ENCODE assay signal across 9 mouse cellular contexts in genomic region chr2:135561716-135562115, GRCm38 (mm10).
DNase-seq lines count a peak whose midpoint lies in the region.
"Had no signal": no experiment of that assay in that cellular context is flagged by ENCODE, and none has a peak within 500 bp of the region (broad histone marks: within the 10 kb centered on the region; RNA-seq: fewer than 3 reads in every experiment).

No protein-coding gene starts in this region.

- intact Hi-C loops in heart, postnatal 10 days (cut with DNase I), result loop anchor here (2.0 to 5.0 kb wide), 3 partner anchors 131 to 174 kb away; no protein-coding TSS in a partner anchor

- peak; percentile 31 for DNase-seq in gastrocnemius, adult 18-20 months (ENCODE audit: low spot score)
- no peak for DNase-seq in gastrocnemius, postnatal 4 days (ENCODE audit: low spot score in 2 of 2)
- DNase-seq in adrenal gland, postnatal 10 days, result peak; percentile 19
- peak; percentile 51 to 61 for DNase-seq in heart, postnatal 10 days
- DNase-seq in lung, postnatal 10 days, result peak; percentile 60
- no peak for DNase-seq in urinary bladder, adult 2 months (ENCODE audit: low spot score)
- DNase-seq in c-Kit-positive CD71-positive TER-119-positive erythroid progenitor cells, embryonic 14.5 days (ENCODE audit: low spot score), result no peak
- no peak for DNase-seq in left cerebral cortex, adult 9 months (ENCODE audit: low spot score in 2 of 2)
- DNase-seq: midbrain, embryonic 14.5 days had no signal

Comparison
In these comparisons a context has a peak if more than half of its experiments do, and no peak if none do; other contexts are left out.
1. DNase-seq: peak in gastrocnemius, adult 18-20 months (single experiment), adrenal gland, postnatal 10 days (single experiment), heart, postnatal 10 days (2 of 2) and lung, postnatal 10 days (single experiment); none in gastrocnemius, postnatal 4 days (0 of 2), urinary bladder, adult 2 months (single experiment), c-Kit-positive CD71-positive TER-119-positive erythroid progenitor cells, embryonic 14.5 days (single experiment) and left cerebral cortex, adult 9 months (0 of 2).